Comparison of ENCODE assay signal across 29 mouse cellular contexts in the genomic region with DNA sequence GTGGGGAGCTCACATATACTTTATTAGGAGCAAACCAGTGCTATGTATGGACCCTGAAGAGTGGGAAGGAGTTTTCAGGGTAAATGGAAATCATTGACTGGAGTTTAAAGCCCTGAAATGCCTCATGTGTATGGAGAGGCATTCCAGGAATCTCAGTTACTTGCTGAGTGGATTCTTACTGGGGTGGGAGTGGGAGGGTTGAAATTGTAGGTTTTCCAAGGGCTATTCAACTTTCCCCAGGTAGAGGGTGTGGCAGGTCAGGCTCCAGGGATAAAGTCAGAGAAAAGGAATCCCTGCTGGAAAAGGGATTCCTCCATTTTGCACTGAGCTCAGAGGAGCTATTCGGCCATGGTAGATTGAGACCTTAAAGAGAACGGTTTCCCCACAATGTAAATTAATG. TPM values are rescaled to one million over a fixed set of nuclear protein-coding genes. Genes with fewer than 3 reads are reported as not detected.
DNase-seq lines count a peak whose midpoint lies in the region; ATAC-seq and TF ChIP-seq lines count a peak whose summit lies in the region.
"Had no signal": no experiment of that assay in that cellular context is flagged by ENCODE, and none has a peak within 500 bp of the region (broad histone marks: within the 10 kb centered on the region; RNA-seq: fewer than 3 reads in every experiment).

No protein-coding gene starts in this region.

- peak; percentile 73 for ATAC-seq in lung, postnatal 0 days
- no peak for ATAC-seq in intestine, postnatal 0 days
- ATAC-seq: activated CD4-positive, CD25-positive, alpha-beta regulatory T cell, adult 4 months; forebrain, embryonic 13.5 days; forebrain, embryonic 15.5 days; forebrain, postnatal 0 days; Patski had no signal

- H3K4me2 ChIP-seq in lung, postnatal 0 days (replicated peaks; ENCODE audit: low read depth, low read length): no peak overlapping the region
- H3K4me2 ChIP-seq in intestine, postnatal 0 days (replicated peaks; ENCODE audit: low read depth): no peak overlapping the region
- H3K4me2 ChIP-seq: embryonic facial prominence, embryonic 12.5 days; forebrain, embryonic 13.5 days; forebrain, embryonic 15.5 days had no signal

- no peak overlapping the region for H3K9ac ChIP-seq in lung, postnatal 0 days (replicated peaks; ENCODE audit: low read depth)
- H3K9ac ChIP-seq in ES-Bruce4 (ENCODE audit: low read depth, poor library complexity, severe bottlenecking): no peak overlapping the region
- no peak overlapping the region for H3K9ac ChIP-seq in intestine, postnatal 0 days (ENCODE audit: low read depth, low read length)
- H3K9ac ChIP-seq: embryonic facial prominence, embryonic 12.5 days; forebrain, embryonic 13.5 days; forebrain, embryonic 15.5 days; forebrain, postnatal 0 days had no signal

- TF ChIP-seq CTCF in lung, postnatal 0 days (IDR thresholded peaks at IDR 0.05): no peak
- no peak for TF ChIP-seq CTCF in lung, adult 2 months (IDR thresholded peaks at IDR 0.05; ENCODE audit: insufficient read depth, low read length)
- no peak for TF ChIP-seq CTCF in ES-Bruce4 (IDR thresholded peaks at IDR 0.05; ENCODE audit: low read depth, low read length)
- no peak for TF ChIP-seq CTCF in intestine, postnatal 0 days (IDR thresholded peaks at IDR 0.05; ENCODE audit: low read depth)

- no peaks in the 10 kb centered on the region for H3K4me1 ChIP-seq in lung, postnatal 0 days (ENCODE audit: insufficient read depth, low read depth, low read length)
- H3K4me1 ChIP-seq in lung, adult 2 months (ENCODE audit: control insufficient read depth, insufficient read depth, low read length): no peaks in the 10 kb centered on the region
- peaks cover 2% of the 10 kb centered on the region for H3K4me1 ChIP-seq in ES-Bruce4 (ENCODE audit: control insufficient read depth, insufficient read depth, low read length)
- no peaks in the 10 kb centered on the region for H3K4me1 ChIP-seq in intestine, postnatal 0 days (replicated peaks; ENCODE audit: control insufficient read depth, insufficient read depth, low read length)
- H3K4me1 ChIP-seq: embryonic facial prominence, embryonic 10.5 days; embryonic facial prominence, embryonic 12.5 days; forebrain, embryonic 13.5 days; forebrain, embryonic 15.5 days had no signal

- TF ChIP-seq POLR2A in lung, adult 2 months (IDR thresholded peaks at IDR 0.05; ENCODE audit: borderline replicate concordance, extremely low read depth, low read depth, low read length): no peak
- no peak for TF ChIP-seq POLR2A in ES-Bruce4 (IDR thresholded peaks at IDR 0.05; ENCODE audit: insufficient read depth, low read length)

- H3K27me3 ChIP-seq in lung, postnatal 0 days (replicated peaks; ENCODE audit: insufficient read depth, low read length): no peaks in the 10 kb centered on the region
- H3K27me3 ChIP-seq in ES-Bruce4 (ENCODE audit: control insufficient read depth, insufficient read depth, low read length, poor library complexity, severe bottlenecking): no peaks in the 10 kb centered on the region
- H3K27me3 ChIP-seq in intestine, postnatal 0 days (replicated peaks; ENCODE audit: control insufficient read depth, insufficient read depth, low read length): no peaks in the 10 kb centered on the region
- H3K27me3 ChIP-seq: embryonic facial prominence, embryonic 12.5 days; forebrain, embryonic 13.5 days; forebrain, embryonic 15.5 days; Patski had no signal

- WGBS in lung, postnatal 0 days: 63% methylated on average over 2 of the region's 2 CpGs
- WGBS in lung, adult 2 months: 73% methylated on average over 2 of the region's 2 CpGs
- 75% methylated on average over 2 of the region's 2 CpGs for WGBS in intestine, postnatal 0 days

- H3K36me3 ChIP-seq in lung, postnatal 0 days (ENCODE audit: insufficient read depth, low read length): no peaks in the 10 kb centered on the region
- no peaks in the 10 kb centered on the region for H3K36me3 ChIP-seq in ES-Bruce4 (ENCODE audit: control insufficient read depth, insufficient read depth, low read length, poor library complexity, severe bottlenecking)
- H3K36me3 ChIP-seq in intestine, postnatal 0 days (ENCODE audit: control insufficient read depth, insufficient read depth): no peaks in the 10 kb centered on the region
- H3K36me3 ChIP-seq: embryonic facial prominence, embryonic 10.5 days; embryonic facial prominence, embryonic 12.5 days; forebrain, embryonic 15.5 days had no signal

- no peak overlapping the region for H3K4me3 ChIP-seq in lung, postnatal 0 days (ENCODE audit: low read depth, low read length)
- H3K4me3 ChIP-seq in lung, adult 2 months (replicated peaks; ENCODE audit: extremely low read depth, low read depth, low read length): no peak overlapping the region
- no peak overlapping the region for H3K4me3 ChIP-seq in ES-Bruce4 (ENCODE audit: low read depth, low read length)
- H3K4me3 ChIP-seq in intestine, postnatal 0 days (ENCODE audit: low read depth, low read length): no peak overlapping the region
- H3K4me3 ChIP-seq: embryonic facial prominence, embryonic 10.5 days; embryonic facial prominence, embryonic 12.5 days; forebrain, embryonic 13.5 days; forebrain, embryonic 15.5 days had no signal

- intact Hi-C loops in left cerebral cortex, postnatal 25 days (cut with DNase I): no loop called here

- H3K27ac ChIP-seq in lung, postnatal 0 days (ENCODE audit: low read length): no peak overlapping the region
- H3K27ac ChIP-seq in ES-Bruce4 (ENCODE audit: insufficient read depth, low read length): peak overlapping the region; percentile 44; the same call in 1 of the 2 replicates
- no peak overlapping the region for H3K27ac ChIP-seq in intestine, postnatal 0 days (ENCODE audit: low read depth, low read length)
- H3K27ac ChIP-seq: embryonic facial prominence, embryonic 10.5 days; embryonic facial prominence, embryonic 12.5 days; forebrain, embryonic 13.5 days; forebrain, embryonic 15.5 days had no signal

- H3K9me3 ChIP-seq in lung, postnatal 0 days (ENCODE audit: low read length): no peaks in the 10 kb centered on the region
- peaks cover 3% of the 10 kb centered on the region; the same call in 1 of the 2 replicates for H3K9me3 ChIP-seq in ES-Bruce4 (replicated peaks; ENCODE audit: control insufficient read depth, insufficient read depth, low read length, poor library complexity, severe bottlenecking)
- H3K9me3 ChIP-seq in intestine, postnatal 0 days (ENCODE audit: control insufficient read depth): no peaks in the 10 kb centered on the region
- H3K9me3 ChIP-seq: embryonic facial prominence, embryonic 10.5 days; embryonic facial prominence, embryonic 12.5 days; forebrain, embryonic 13.5 days; forebrain, embryonic 15.5 days had no signal

- peak; percentile 80 for TF ChIP-seq EP300 in lung, postnatal 0 days (IDR thresholded peaks at IDR 0.05)
- TF ChIP-seq EP300 in ES-Bruce4 (IDR thresholded peaks at IDR 0.05; ENCODE audit: insufficient read depth, low read depth, low read length): no peak

- peak; percentile 14 for DNase-seq in lung, postnatal 0 days (ENCODE audit: low spot score)
- DNase-seq in lung, adult 2 months: no peak
- DNase-seq in ES-CJ7 (ENCODE audit: low read depth, low spot score) (peak; percentile 67), R1 (ENCODE audit: low read depth, low spot score) (peak; percentile 93)
- no peak for DNase-seq in left cerebral cortex, postnatal 25 days (ENCODE audit: low spot score in 2 of 2)
- DNase-seq in gastrocnemius, postnatal 10 days: no peak
- DNase-seq: adrenal gland, adult 8-10 months; adrenal gland, postnatal 14 days; adrenal gland, postnatal 36 days; cerebellum, adult 11-12 months; cerebellum, adult 2 months; cerebellum, adult 9-10 months; cerebellum, postnatal 10 days; cerebellum, postnatal 25 days; forebrain, postnatal 0 days had no signal

RNA-seq across cellular contexts. Expression of gene Marco, which starts 25.1 kb away (rescaled TPM):
- 7.9 and 8.9 TPM in 2 replicates for polyA plus RNA-seq in lung, postnatal 0 days (2015; fragmentation: Nextera tagmentation; extraction: Ambion mirVana)
- 5.3 and 7.8 TPM in 2 replicates for polyA plus RNA-seq in lung, adult 2 months (2012; rRNA removed)
- polyA plus RNA-seq in ES-Bruce4 (2011; ENCODE audit: insufficient read depth, insufficient read length, low read depth, missing spikeins): not detected in 2 replicates
- polyA plus RNA-seq in intestine, postnatal 0 days (2015; fragmentation: Nextera tagmentation; extraction: Ambion mirVana): 0.08 and 0.26 TPM in 2 replicates
- total RNA-seq in left cerebral cortex, postnatal 25 days (2021): not detected
- total RNA-seq in gastrocnemius, postnatal 10 days (2021): under 1 TPM in 1 of 2 experiments, not detected in 1; 0.14 TPM
- total RNA-seq: adrenal gland, adult 18-20 months; adrenal gland, adult 8-10 months; ES-E14; forebrain, postnatal 0 days; MEL had no signal
- polyA plus RNA-seq: activated CD4-positive, CD25-positive, alpha-beta regulatory T cell, adult 4 months; C2C12; cerebellum, adult 2 months; cortical plate, adult 2 months; embryonic facial prominence, embryonic 10.5 days; embryonic facial prominence, embryonic 14.5 days; forebrain, embryonic 13.5 days; forebrain, postnatal 0 days; Patski had no signal

Comparison
In these comparisons a context has a peak if more than half of its experiments do, and no peak if none do; other contexts are left out.
1. DNase-seq: peak in lung, postnatal 0 days (single experiment), ES-CJ7 (single experiment) and R1 (single experiment); none in lung, adult 2 months (single experiment), left cerebral cortex, postnatal 25 days (0 of 2) and gastrocnemius, postnatal 10 days (single experiment).